Mouse (Mus musculus): ENCODE data around the gene Cwc25.

DNA sequence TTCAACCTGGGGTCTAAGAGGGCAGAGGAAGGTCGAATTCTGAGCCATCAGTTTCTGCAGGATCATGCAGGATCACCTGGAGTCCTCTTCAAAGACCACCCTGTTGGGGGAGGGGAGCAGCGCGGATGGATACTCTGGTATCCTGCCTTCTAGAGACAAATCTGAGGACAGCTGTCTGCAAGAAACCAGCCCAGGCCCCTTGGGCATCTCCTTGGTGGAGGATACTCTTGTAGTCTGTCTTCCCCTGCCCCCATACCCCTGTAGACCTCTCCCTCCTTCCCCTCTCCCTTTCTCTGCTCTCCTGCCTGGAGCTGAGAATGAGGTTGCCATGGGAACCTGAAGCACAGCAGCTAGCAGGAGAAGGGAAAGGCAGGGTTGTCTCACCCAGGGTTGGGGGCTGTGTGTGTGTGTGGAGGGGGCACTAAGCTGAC is 46.1 kb upstream of the Cwc25 start:
- TF ChIP-seq POLR2AphosphoS5 (IDR thresholded peaks at IDR 0.05; ENCODE audit: insufficient replicate concordance, low read depth, low read length) (no peak), CTCF (IDR thresholded peaks at IDR 0.05; ENCODE audit: low read depth, low read length) (no peak), GATA1 (IDR thresholded peaks at IDR 0.05; ENCODE audit: borderline replicate concordance, low read length) (no peak)
